Mouse (Mus musculus): ENCODE results near the gene Fam120a.

Fam120a gene

GRCm38 (mm10) chr13:48853475-48853874 is 114.3 kb downstream of the Fam120a start:
- DNase-seq (ENCODE audit: low spot score in 2 of 2) = no peak

GRCm38 (mm10) chr13:48852859-48853258 is 115.0 kb downstream of the Fam120a start:
- no peak for DNase-seq (ENCODE audit: low spot score in 2 of 2)

GRCm38 (mm10) chr13:48851719-48852118 is 116.1 kb downstream of the Fam120a start:
- no peak for DNase-seq (ENCODE audit: low spot score in 2 of 2)

- no peak for DNase-seq (ENCODE audit: low spot score in 2 of 2)
These were observed 117.0 kb downstream of the Fam120a start for GRCm38 (mm10) chr13:48850771-48851170.

- no peak for DNase-seq (ENCODE audit: low spot score in 2 of 2)
These were observed 117.5 kb downstream of the Fam120a start for GRCm38 (mm10) chr13:48850326-48850725.

GRCm38 (mm10) chr13:48849155-48849554 is 118.7 kb downstream of the Fam120a start:
- no peak for DNase-seq (ENCODE audit: low spot score in 2 of 2)

GRCm38 (mm10) chr13:48845308-48845707 is 122.5 kb downstream of the Fam120a start:
- DNase-seq (ENCODE audit: low spot score in 2 of 2) = no peak

- DNase-seq (ENCODE audit: low spot score in 2 of 2) = no peak
These were observed 124.3 kb downstream of the Fam120a start for GRCm38 (mm10) chr13:48843530-48843929.

GRCm38 (mm10) chr13:48841905-48842592 is 125.8 kb downstream of the Fam120a start:
- no peak for DNase-seq (ENCODE audit: low spot score in 2 of 2)

GRCm38 (mm10) chr13:48838284-48838683 is 129.5 kb downstream of the Fam120a start:
- no peak for DNase-seq (ENCODE audit: low spot score in 2 of 2)

GRCm38 (mm10) chr13:48837537-48837936 is 130.3 kb downstream of the Fam120a start:
- no peak for DNase-seq (ENCODE audit: low spot score in 2 of 2)

GRCm38 (mm10) chr13:48830528-48831250 is 137.1 kb downstream of the Fam120a start:
- no peak for DNase-seq (ENCODE audit: low spot score in 2 of 2)

- DNase-seq (ENCODE audit: low spot score in 2 of 2) = no peak
These were observed 138.0 kb downstream of the Fam120a start for GRCm38 (mm10) chr13:48829780-48830179.

Data from frontal cortex, postnatal 14 days (tissue).